Mouse (Mus musculus) testis, adult 2 months (tissue): ENCODE data around the gene Tex33. TPM values are rescaled to one million over a fixed set of nuclear protein-coding genes. Genes with fewer than 3 reads are reported as not detected.

ENCODE experiments used
- H3K27ac ChIP-seq: fragments of 200-500 bp; 2 replicates; pipeline ENCODE4 v1.5.1; 2012; ENCODE audit warnings: low read depth, low read length; ENCODE audit not compliant: control insufficient read depth, insufficient read depth
- H3K27me3 ChIP-seq: fragments of 200-500 bp; 2 replicates; pipeline ENCODE4 v1.6.1; 2012; ENCODE audit warnings: mild to moderate bottlenecking, low read length, moderate library complexity; ENCODE audit not compliant: control insufficient read depth, insufficient read depth
- H3K36me3 ChIP-seq: fragments of 200-500 bp; 2 replicates; pipeline ENCODE4 v1.6.1; 2012; ENCODE audit warnings: mild to moderate bottlenecking, low read length; ENCODE audit not compliant: control insufficient read depth, insufficient read depth
- H3K4me1 ChIP-seq: fragments of 200-500 bp; 2 replicates; pipeline ENCODE4 v1.6.1; 2012; ENCODE audit warnings: low read length; ENCODE audit not compliant: control insufficient read depth, insufficient read depth
- H3K4me3 ChIP-seq: fragments of 200-500 bp; 2 replicates; pipeline ENCODE4 v1.5.1; 2012; ENCODE audit warnings: low read depth, mild to moderate bottlenecking, low read length, moderate library complexity, mixed read lengths; ENCODE audit not compliant: control insufficient read depth
- CTCF ChIP-seq: fragments of 200-500 bp; IDR thresholded peaks from 2 replicates; pipeline ENCODE4 v1.5.1; 2012; ENCODE audit warnings: low read depth, mild to moderate bottlenecking, inconsistent platforms, low read length, moderate library complexity; ENCODE audit not compliant: control insufficient read depth, insufficient read depth, insufficient replicate concordance
- POLR2A ChIP-seq: fragments of 200-500 bp; IDR thresholded peaks from 2 replicates; pipeline ENCODE4 v1.6.1; 2012; ENCODE audit warnings: low read depth, mild to moderate bottlenecking, inconsistent platforms, low read length, moderate library complexity; ENCODE audit not compliant: control insufficient read depth
- polyA plus RNA-seq: library from polyadenylated mRNA; depleted of rRNA; stranded (reverse); fragments of >200 nt; gene quantifications from 2 replicates; pipeline ENCODE4 v1.2.3, GENCODE M21; 2012

Tex33 gene
- polyA plus RNA-seq, 1 experiment, result 1,395 TPM

DNA sequence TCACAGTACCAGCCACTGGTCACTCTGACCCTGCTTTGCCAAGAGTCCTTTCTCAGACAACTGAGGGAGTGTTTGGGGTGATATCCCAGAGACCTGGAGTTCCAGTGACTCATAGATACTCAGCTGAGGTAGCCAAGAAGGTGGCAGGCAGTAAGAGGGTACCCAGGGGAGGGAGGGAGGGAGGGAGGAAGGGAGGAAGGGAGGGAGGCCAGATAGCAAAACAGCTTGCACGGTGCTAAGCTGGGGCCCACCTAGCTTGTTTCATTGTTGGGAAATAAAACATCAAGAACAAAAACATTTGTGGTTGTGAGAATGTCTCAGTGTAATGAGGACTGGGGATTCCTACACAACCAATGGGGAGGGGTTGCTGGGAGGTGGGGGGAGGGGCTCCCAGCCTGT, 18.0 kb upstream of the Tex33 start:
- Histone ChIP-seq H3K27ac (no peak overlapping the region), H3K4me1 (peaks cover 4% of the 10 kb centered on the region; the same call in 1 of the 2 replicates), H3K36me3 (no peaks in the 10 kb centered on the region), H3K4me3 (no peak overlapping the region), H3K27me3 (no peaks in the 10 kb centered on the region)
- no peak for TF ChIP-seq CTCF
- TF ChIP-seq POLR2A, result no peak

DNA sequence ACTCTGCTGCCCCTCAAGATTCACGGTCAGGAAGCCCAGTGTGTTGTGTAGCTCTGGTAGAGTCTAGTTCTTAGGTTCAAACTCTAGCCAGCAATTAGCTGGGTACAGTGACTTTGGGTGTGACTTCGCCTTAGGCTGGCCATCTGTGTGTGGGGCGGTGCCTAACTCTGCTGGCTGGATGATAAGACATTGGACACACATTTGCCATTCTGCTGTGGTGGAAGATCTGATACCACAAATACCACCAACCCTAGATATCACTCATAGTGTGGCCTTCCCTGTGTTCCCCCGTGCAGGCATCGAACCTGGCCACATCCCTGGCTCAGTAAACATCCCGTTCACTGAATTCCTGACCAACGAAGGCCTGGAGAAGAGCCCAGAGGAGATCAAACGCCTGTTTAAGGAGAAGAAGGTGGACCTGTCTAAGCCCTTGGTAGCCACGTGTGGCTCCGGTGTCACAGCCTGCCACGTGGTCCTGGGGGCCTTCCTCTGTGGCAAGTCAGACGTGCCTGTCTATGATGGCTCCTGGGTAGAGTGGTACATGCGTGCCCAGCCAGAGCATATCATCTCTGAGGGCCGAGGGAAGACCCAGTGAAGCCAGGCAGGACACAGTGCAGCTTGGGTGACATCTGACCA, 17.5 kb upstream of the Tex33 start:
- peaks cover 4% of the 10 kb centered on the region; the same call in 1 of the 2 replicates for H3K4me1 ChIP-seq
- no peaks in the 10 kb centered on the region for H3K36me3 ChIP-seq
- H3K4me3 ChIP-seq, result no peak overlapping the region
- H3K27me3 ChIP-seq, result no peaks in the 10 kb centered on the region
- no peak overlapping the region for H3K27ac ChIP-seq
- no peak for TF ChIP-seq CTCF
- no peak for TF ChIP-seq POLR2A

DNA sequence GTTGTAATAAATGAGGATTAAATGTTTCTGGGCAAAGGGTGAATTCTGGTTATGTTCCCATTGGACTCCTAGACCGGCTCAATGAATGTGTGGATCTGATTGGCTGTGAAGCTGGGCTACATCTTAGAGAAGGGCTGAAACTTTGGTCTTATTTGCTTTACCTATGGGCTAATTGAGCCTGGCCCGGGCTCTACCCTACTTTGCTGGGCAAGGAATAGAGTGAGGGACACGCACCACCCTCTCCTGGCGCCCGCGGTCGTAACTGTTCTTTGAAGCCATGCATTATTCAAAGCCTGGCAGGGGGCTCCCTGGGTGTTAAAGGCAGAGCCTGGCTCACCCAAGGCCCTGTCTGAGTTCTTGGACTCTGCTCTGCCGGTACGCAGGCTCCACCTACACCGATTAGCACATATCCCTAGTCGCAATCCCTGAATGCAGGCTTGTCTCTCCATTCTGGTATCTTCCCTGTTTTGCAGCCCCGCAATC, 13.9 kb upstream of the Tex33 start:
- H3K27ac ChIP-seq, result no peak overlapping the region
- H3K4me1 ChIP-seq, result peaks cover 18% of the 10 kb centered on the region
- TF ChIP-seq CTCF (no peak), POLR2A (no peak)
- no peaks in the 10 kb centered on the region for H3K27me3 ChIP-seq
- no peaks in the 10 kb centered on the region for H3K36me3 ChIP-seq
- no peak overlapping the region for H3K4me3 ChIP-seq

DNA sequence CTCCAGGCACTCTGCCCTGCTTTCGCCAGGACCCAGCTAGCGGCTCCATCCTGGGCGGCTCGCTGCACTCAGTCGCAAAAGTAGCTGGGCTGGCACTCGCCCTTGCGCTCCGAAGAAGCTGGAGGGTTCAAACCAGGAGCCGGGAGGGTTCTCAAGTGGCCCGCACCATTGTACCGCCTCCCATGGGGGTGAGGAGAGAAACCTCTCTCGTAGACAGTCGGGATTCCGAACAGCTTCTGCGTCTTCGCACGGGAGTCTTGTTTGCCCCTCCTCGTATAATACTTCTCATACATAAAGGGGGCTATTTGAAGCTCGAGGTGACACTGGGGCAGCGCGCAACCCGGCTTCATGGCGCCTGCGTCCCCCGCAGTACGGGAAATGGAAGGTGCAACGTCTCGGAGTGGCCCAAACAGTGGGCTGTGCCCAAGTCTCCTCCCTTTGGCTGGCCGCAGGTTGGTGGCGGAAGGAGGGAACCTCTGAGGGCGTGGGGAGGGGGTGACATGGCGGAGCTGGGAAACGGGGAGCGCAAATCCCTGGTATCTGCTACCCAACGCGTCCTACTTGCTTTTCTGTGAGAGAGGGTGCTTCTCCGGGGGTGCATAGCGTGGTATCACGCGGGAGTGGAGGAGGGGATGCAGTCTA, 10.7 kb upstream of the Tex33 start, which contains the start of gene Mpst:
Gene Mpst (plus strand): TSS at position 124 of the 642 bp plus-strand sequence.
- Histone ChIP-seq H3K27me3 (no peaks in the 10 kb centered on the region), H3K4me1 (peaks cover 22% of the 10 kb centered on the region)
- TF ChIP-seq POLR2A (no peak; the same call in 1 of the 2 replicates), CTCF (no peak)

DNA sequence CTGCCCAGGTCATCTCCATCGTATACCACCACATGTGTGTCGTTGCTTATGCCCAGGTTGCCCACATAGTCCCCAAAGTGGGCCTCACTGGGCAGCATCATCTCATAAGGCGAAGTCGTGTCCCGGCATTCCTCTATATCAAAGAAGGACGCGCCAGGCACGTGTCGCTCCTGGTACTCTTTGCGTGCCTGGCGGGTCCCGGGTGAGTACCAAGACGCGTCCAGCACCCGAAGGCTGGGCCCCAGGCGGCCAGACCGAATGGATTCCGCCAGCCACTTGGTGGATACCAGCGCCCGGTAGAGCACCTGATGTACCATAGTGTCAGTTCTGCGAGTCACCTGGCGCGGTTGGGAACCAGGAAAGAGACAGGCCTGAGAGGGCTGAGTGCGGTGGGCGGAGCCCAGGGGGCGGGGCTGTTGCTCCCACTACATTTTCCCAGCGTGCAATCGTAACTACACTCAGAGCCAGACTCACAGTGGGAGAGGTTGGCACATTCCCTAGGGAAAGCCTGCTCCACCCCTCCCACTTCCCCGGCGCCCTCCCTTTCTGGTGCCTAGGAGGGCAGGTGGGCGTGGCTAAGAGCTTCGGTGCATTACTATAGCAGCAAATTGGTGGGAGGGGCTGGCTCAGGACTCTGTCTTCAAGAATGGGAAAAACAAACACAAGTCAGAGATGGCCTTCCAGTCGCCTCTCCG, 10.0 kb upstream of the Tex33 start, which contains the start of gene Tst:
Gene Tst (minus strand): TSS at position 391 of the 695 bp plus-strand sequence.
- Histone ChIP-seq H3K4me1 (peaks cover 22% of the 10 kb centered on the region), H3K36me3 (no peaks in the 10 kb centered on the region), H3K27ac (peak within 1 kb of the TSS; percentile 86), H3K4me3 (peak within 1 kb of the TSS; percentile 85), H3K27me3 (no peaks in the 10 kb centered on the region)
- TF ChIP-seq POLR2A, result peak; percentile 40
- TF ChIP-seq CTCF, result no peak

More for the DNA sequence above, 10.7 kb upstream of the Tex33 start, which contains the start of gene Mpst:
- Histone ChIP-seq H3K4me3 (peak within 1 kb of the TSS; percentile 85), H3K27ac (peak within 1 kb of the TSS; percentile 86), H3K36me3 (no peaks in the 10 kb centered on the region)

DNA sequence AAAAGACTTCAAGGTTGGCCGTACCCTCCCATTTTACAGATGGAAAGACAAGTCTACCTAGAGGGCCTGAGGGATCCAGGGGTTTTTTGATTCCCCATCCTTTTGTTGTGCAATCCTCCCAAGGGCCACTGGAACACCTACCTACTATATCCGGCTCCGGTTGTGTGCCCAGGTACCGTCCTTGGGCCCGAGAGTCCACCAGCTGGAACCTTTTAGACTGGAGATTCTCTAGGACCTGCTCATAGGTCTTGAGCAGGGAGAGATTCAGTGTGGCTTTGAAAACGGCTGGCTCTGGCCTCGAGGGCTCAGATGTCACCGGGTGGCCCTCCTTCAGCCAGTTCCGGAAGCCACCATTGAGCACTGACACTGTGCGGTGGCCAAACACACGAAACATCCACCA, 9.4 kb upstream of the Tex33 start:
- TF ChIP-seq POLR2A, result no peak
- no peak for TF ChIP-seq CTCF
- H3K4me3 ChIP-seq, result peak overlapping the region; percentile 73
- peaks cover 20% of the 10 kb centered on the region for H3K4me1 ChIP-seq
- H3K27ac ChIP-seq, result peak overlapping the region; percentile 85
- H3K36me3 ChIP-seq, result no peaks in the 10 kb centered on the region
- no peaks in the 10 kb centered on the region for H3K27me3 ChIP-seq

DNA sequence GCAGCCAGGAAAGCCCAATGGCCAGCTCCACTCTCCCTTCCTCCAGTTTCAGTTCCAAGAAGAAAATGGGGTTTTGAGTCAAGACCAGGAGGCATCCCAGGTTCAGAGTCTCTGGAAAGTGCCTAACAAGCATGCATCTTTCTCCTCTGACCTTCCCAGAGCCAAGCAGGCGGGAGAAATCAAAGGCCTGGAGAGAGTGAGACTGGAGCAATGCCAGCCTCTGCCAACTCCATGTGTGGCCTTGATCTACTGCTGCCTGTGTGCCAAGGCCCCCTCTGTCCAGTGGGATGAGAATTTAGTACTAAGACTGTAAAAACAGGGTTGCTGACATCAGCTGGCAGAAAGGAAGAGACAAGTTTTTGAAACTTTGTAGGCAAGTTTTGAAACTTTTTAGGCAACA, 8.2 kb upstream of the Tex33 start:
- Histone ChIP-seq H3K27me3 (no peaks in the 10 kb centered on the region), H3K27ac (peak overlapping the region; percentile 80), H3K4me1 (peaks cover 28% of the 10 kb centered on the region), H3K4me3 (0 out of 2 replicates have a peak overlapping the region, but pooled peaks have one; percentile 1), H3K36me3 (no peaks in the 10 kb centered on the region)
- no peak for TF ChIP-seq CTCF
- no peak for TF ChIP-seq POLR2A

DNA sequence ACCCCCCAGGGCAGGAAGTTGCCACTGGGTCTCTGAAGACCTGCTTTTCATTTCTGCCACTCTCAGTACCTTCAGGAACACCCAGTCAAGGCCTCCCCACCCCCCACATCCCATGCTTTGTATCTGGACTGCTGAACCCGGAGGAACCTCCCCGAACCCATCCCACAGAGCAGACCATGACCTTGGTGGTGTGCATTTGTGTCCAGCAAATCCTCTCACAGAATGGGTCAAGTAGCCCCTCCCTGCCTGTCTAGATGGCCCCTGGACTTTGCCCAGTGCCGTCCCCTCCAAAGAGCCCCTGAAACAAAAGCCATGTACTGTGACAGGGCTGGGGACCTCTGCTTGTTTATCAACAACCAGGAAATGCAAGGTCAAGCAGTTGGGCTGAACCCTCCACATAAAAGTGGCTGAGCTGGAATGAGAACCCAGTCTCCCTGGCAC, 7.6 kb upstream of the Tex33 start:
- no peaks in the 10 kb centered on the region for H3K27me3 ChIP-seq
- H3K27ac ChIP-seq, result peak overlapping the region; percentile 80
- peaks cover 31% of the 10 kb centered on the region for H3K4me1 ChIP-seq
- TF ChIP-seq POLR2A (no peak), CTCF (no peak)
- 0 out of 2 replicates have a peak overlapping the region, but pooled peaks have one; percentile 1 for H3K4me3 ChIP-seq
- H3K36me3 ChIP-seq, result no peaks in the 10 kb centered on the region
